Mouse (Mus musculus): ENCODE measurements at regions not wholly inside any gene's neighbourhood (a gene's known extent, or its start where the extent isn't known, plus 50 kb on each side); places are given as distances from the start of the nearest gene placed in this dataset.

- no peaks in the 10 kb centered on the region for H3K36me3 ChIP-seq (replicated peaks in 1 of 2; ENCODE audit: control insufficient read depth in 1 of 2, insufficient read depth in 1 of 2, low read length in 1 of 2)
- no peak overlapping the region for H3K4me3 ChIP-seq (replicated peaks in 1 of 3; ENCODE audit: low read depth in 2 of 3, low read length in 2 of 3, poor library complexity in 1 of 3)
- no peaks in the 10 kb centered on the region for H3K9me3 ChIP-seq (replicated peaks; ENCODE audit: low read length)
- no peak overlapping the region for H3K27ac ChIP-seq (ENCODE audit: insufficient read depth, low read depth)
- dilution Hi-C loops (cut with MboI; ENCODE audit: extremely low pct_ligation_motif_present, extremely low pct_unique_long_range_greater_than_20kb, low sequenced_read_pairs), result no loop called here
- TF ChIP-seq MAX (IDR thresholded peaks at IDR 0.05; ENCODE audit: low read length) (no peak), TCF12 (IDR thresholded peaks at IDR 0.05; ENCODE audit: low read depth, low read length) (no peak), TBP (conservative IDR thresholded peaks at IDR 0.05; ENCODE audit: low read depth, low read length) (no peak), ZKSCAN1 (IDR thresholded peaks at IDR 0.05; ENCODE audit: borderline replicate concordance, low read depth, low read length) (no peak), POLR2AphosphoS2 (IDR thresholded peaks at IDR 0.05; ENCODE audit: low read depth, low read length) (no peak), USF2 (conservative IDR thresholded peaks at IDR 0.05; ENCODE audit: low read depth, low read length) (no peak), NELFE (IDR thresholded peaks at IDR 0.05; ENCODE audit: low read depth, low read length) (no peak), CTCF (conservative IDR thresholded peaks at IDR 0.05 in 1 of 2, IDR thresholded peaks at IDR 0.05 in 1 of 2; ENCODE audit: low read depth in 2 of 2, low read length in 2 of 2) (no peak), HCFC1 (IDR thresholded peaks at IDR 0.05; ENCODE audit: low read depth, low read length) (no peak), ETS1 (conservative IDR thresholded peaks at IDR 0.05; ENCODE audit: low read depth, low read length) (no peak), BHLHE40 (IDR thresholded peaks at IDR 0.05; ENCODE audit: low read depth, low read length) (no peak), MXI1 (IDR thresholded peaks at IDR 0.05; ENCODE audit: low read depth, low read length) (no peak), RCOR1 (conservative IDR thresholded peaks at IDR 0.05; ENCODE audit: low read depth, low read length) (no peak), MAFK (IDR thresholded peaks at IDR 0.05; ENCODE audit: insufficient replicate concordance, low read length) (no peak), RAD21 (IDR thresholded peaks at IDR 0.05; ENCODE audit: low read depth, low read length) (no peak)
- no peaks in the 10 kb centered on the region for H3K27me3 ChIP-seq (replicated peaks)
- H3K4me1 ChIP-seq (ENCODE audit: control insufficient read depth in 1 of 2, insufficient read depth in 2 of 2), result no peaks in the 10 kb centered on the region
- no peak overlapping the region for H3K9ac ChIP-seq (ENCODE audit: insufficient read depth, low read depth)
- H3K4me2 ChIP-seq (ENCODE audit: insufficient read depth, low read depth, poor library complexity, severe bottlenecking), result no peak overlapping the region
- no peaks in the 10 kb centered on the region for H3K79me2 ChIP-seq (replicated peaks; ENCODE audit: control insufficient read depth, extremely low read depth, insufficient read depth, poor library complexity, severe bottlenecking)
- in situ Hi-C loops (cut with MboI; ENCODE audit: low pct_ligation_motif_present, low pct_unique_long_range_greater_than_20kb, low sequenced_read_pairs), result no loop called here
- DNase-seq (ENCODE audit: extremely low read depth), result no peak
These were observed 131.2 kb upstream of the Meox2 start for GRCm38 (mm10) chr12:36977141-36977540.

DNA sequence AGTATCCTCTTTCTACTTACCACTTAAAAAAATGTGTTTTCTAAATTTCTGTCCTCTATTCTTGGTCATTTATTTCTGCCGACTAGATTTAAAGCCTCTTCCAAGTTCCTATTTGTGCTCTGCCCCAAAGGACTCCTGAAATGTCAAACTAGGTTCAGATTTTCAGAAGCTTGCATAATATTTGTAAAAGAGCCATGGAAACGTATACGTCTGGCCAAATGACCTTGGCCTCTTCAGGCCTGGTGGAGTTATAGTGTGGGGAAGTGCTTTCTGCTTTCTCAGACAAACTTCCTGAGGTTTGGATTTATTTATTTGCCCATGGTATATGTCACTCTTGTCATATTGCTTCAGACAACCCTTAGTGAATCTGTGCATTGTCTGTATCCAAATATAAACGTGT is 117.2 kb upstream of the Meox2 start:
- no peak overlapping the region for H3K4me3 ChIP-seq (replicated peaks in 1 of 3; ENCODE audit: low read depth in 2 of 3, low read length in 2 of 3, poor library complexity in 1 of 3)
- no peak overlapping the region for H3K9ac ChIP-seq (ENCODE audit: insufficient read depth, low read depth)
- dilution Hi-C loops (cut with MboI; ENCODE audit: extremely low pct_ligation_motif_present, extremely low pct_unique_long_range_greater_than_20kb, low sequenced_read_pairs), result no loop called here
- H3K4me2 ChIP-seq (ENCODE audit: insufficient read depth, low read depth, poor library complexity, severe bottlenecking), result no peak overlapping the region
- no peaks in the 10 kb centered on the region for H3K9me3 ChIP-seq (replicated peaks; ENCODE audit: low read length)
- no peak for DNase-seq (ENCODE audit: extremely low read depth)
- H3K27me3 ChIP-seq (replicated peaks), result no peaks in the 10 kb centered on the region
- TF ChIP-seq E2F4 (IDR thresholded peaks at IDR 0.05; ENCODE audit: insufficient replicate concordance, low read depth, low read length), result no peak
- TF ChIP-seq JUND (conservative IDR thresholded peaks at IDR 0.05; ENCODE audit: low read depth, low read length), result no peak
- TF ChIP-seq MAZ (IDR thresholded peaks at IDR 0.05; ENCODE audit: low read depth, low read length), result no peak
- no peak for TF ChIP-seq CHD1 (IDR thresholded peaks at IDR 0.05; ENCODE audit: low read depth, low read length)
- TF ChIP-seq USF1 (IDR thresholded peaks at IDR 0.05; ENCODE audit: low read depth, low read length), result no peak
- no peak for TF ChIP-seq SIN3A (IDR thresholded peaks at IDR 0.05; ENCODE audit: low read length)
- no peak for TF ChIP-seq USF2 (conservative IDR thresholded peaks at IDR 0.05; ENCODE audit: low read depth, low read length)
- H3K79me2 ChIP-seq (replicated peaks; ENCODE audit: control insufficient read depth, extremely low read depth, insufficient read depth, poor library complexity, severe bottlenecking), result no peaks in the 10 kb centered on the region
- in situ Hi-C loops (cut with MboI; ENCODE audit: low pct_ligation_motif_present, low pct_unique_long_range_greater_than_20kb, low sequenced_read_pairs), result no loop called here
- no peak overlapping the region for H3K27ac ChIP-seq (ENCODE audit: insufficient read depth, low read depth)
- H3K36me3 ChIP-seq (replicated peaks in 1 of 2; ENCODE audit: control insufficient read depth in 1 of 2, insufficient read depth in 1 of 2, low read length in 1 of 2), result no peaks in the 10 kb centered on the region
- no peaks in the 10 kb centered on the region for H3K4me1 ChIP-seq (ENCODE audit: control insufficient read depth in 1 of 2, insufficient read depth in 2 of 2)
